Mouse (Mus musculus) myocyte (in vitro differentiated cells): ENCODE measurements around the gene Haghl.

Experiments used
- CEBPB ChIP-seq: IDR thresholded peaks from 2 replicates; pipeline ENCODE4 v1.6.1; 2011; ENCODE audit warnings: mild to moderate bottlenecking, moderate library complexity; ENCODE audit not compliant: poor library complexity, insufficient read depth, severe bottlenecking
- E2F4 ChIP-seq: IDR thresholded peaks from one replicate; pipeline ENCODE4 v1.6.1; 2011; ENCODE audit warnings: mild to moderate bottlenecking, control low read depth, moderate library complexity; ENCODE audit not compliant: insufficient read depth
- MYOD1 ChIP-seq, 3 experiments: IDR thresholded peaks; one replicate each; pipeline ENCODE4 v1.6.1; 2011; ENCODE audit warnings: control low read depth in 2 of 3, low read depth in 2 of 3, mild to moderate bottlenecking in 2 of 3, moderate library complexity in 1 of 3; ENCODE audit not compliant: insufficient read length in 2 of 3, control insufficient read depth in 1 of 3
- MYOG ChIP-seq, 3 experiments: IDR thresholded peaks; one replicate each; pipeline ENCODE4 v1.6.1; 2011; ENCODE audit warnings: control low read depth in 2 of 3, low read depth in 2 of 3, mild to moderate bottlenecking in 2 of 3; ENCODE audit not compliant: insufficient read length in 2 of 3, control insufficient read depth in 1 of 3, insufficient read depth in 1 of 3
- POLR2A ChIP-seq: IDR thresholded peaks from one replicate; pipeline ENCODE4 v1.6.1; 2011; ENCODE audit warnings: low read depth, mild to moderate bottlenecking, control low read depth, moderate library complexity; ENCODE audit not compliant: insufficient read length
- POLR2AphosphoS2 ChIP-seq: IDR thresholded peaks from one replicate; pipeline ENCODE4 v1.6.1; 2011; ENCODE audit warnings: low read depth, control low read depth; ENCODE audit not compliant: insufficient read length
- REST ChIP-seq: IDR thresholded peaks from one replicate; pipeline ENCODE4 v1.6.1; 2011; ENCODE audit warnings: mild to moderate bottlenecking, control low read depth, moderate library complexity; ENCODE audit not compliant: insufficient read depth, insufficient read length
- SRF ChIP-seq: IDR thresholded peaks from one replicate; pipeline ENCODE4 v1.6.1; 2011; ENCODE audit warnings: low read depth; ENCODE audit not compliant: control insufficient read depth, insufficient read length
- TCF3 ChIP-seq: IDR thresholded peaks from one replicate; pipeline ENCODE4 v1.6.1; 2011; ENCODE audit warnings: low read depth, control low read depth; ENCODE audit not compliant: insufficient read length

DNA sequence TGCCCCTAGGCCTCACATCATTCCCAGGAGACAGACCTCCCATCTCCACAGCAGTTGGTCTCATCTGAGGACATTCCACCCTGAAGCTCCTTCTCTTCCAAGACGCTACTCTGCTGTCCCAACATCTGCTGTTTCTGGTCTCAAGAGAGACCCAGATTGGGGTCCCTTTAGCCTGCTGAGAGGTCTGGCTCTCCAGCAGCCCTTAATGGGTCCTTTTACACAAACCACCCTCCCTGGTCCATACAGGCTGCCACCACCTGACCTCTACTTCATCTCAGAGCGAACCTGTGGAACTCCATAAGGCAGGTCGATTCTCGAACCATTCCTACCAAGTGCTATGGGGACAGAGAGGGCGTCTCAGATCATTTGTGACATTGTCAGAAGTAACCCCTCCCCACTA is 22.6 kb upstream of the Haghl start:
- TF ChIP-seq CEBPB (no peak), TCF3 (no peak), POLR2A (no peak), MYOG (IDR thresholded peaks at IDR 0.05; ENCODE audit: control insufficient read depth in 1 of 3, insufficient read depth in 1 of 3, insufficient read length in 2 of 3, low read depth in 2 of 3) (no peak), POLR2AphosphoS2 (no peak), SRF (no peak), MYOD1 (IDR thresholded peaks at IDR 0.05; ENCODE audit: control insufficient read depth in 1 of 3, insufficient read length in 2 of 3, low read depth in 2 of 3) (no peak), REST (no peak), E2F4 (no peak)
